Mouse (Mus musculus): Measurements from ENCODE around the gene Gm20388.
A peak's percentile ranks its signal among the peaks of the same experiment; 100 is the strongest.
"Not testable (repeated sequence)": the region's sequence is repeated elsewhere in the genome, so short reads cannot be mapped to it uniquely, and the experiment has no call there.

The Gm20388 gene

DNA sequence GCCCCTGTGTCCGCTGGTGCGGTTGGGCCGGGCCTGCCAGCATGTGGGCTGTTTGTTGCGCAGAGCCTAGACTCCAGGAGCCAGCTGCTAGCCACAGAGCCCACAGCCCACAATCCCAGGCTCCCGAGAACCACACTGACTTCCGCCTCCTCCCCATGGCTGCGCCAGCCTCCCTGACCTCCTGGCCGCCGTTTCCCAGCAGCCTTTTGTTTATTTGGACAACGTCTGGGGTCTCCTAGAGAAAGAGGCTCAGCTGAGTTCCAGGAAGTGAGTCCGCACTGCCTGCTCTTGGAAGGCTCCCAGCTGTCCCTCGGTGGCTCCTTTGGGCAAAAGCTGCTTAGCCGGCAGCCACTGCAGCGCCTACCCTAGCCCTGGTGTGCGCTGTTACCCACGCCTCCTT, 1754.7 kb downstream of the Gm20388 start:
- peak; percentile 46 for DNase-seq

GRCm38 (mm10) chr8:121667936-121668500, 1757.4 kb downstream of the Gm20388 start:
- not testable (repeated sequence) for DNase-seq

GRCm38 (mm10) chr8:121668553-121668952, 1757.9 kb downstream of the Gm20388 start:
- no peak for DNase-seq

DNA sequence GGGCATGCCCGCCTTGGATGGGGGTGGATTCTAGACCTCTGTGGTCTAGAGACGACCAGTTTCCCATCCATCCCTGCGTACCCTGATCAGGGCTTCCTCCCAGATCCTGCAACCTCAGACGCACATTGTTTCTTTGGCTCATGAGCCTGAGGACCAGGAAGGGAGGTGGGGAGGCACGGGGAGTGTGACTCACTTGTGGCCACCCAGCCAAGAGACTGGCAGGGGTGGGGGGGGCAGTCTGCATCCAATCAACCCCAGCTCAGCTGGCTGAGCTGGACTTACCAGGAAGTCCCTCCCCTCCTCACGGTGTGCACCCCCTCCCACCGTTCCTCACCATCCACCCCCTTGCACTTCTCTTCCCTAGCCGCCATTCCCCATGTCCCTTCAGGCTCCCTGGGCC, 1758.6 kb downstream of the Gm20388 start:
- DNase-seq, result peak; percentile 15

DNA sequence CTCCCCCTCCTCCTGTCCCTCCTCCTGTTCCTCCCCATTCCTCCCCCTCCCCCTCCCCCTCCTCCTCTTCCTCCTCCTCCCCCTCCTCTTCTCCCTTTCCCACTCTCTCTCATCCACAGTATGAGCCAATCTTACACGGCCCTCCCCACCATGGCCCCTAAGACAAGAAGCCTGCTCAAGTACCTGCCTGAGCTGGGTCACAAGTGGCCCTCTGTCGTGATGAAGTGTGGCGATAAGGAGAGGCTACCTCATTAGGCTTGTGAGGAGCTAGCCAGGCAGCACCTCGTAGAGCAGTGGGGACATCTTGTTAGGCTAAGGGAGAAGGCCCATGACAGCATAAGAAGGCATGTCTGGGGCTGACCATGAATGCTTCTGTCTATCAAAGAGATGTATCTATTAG, 1762.5 kb downstream of the Gm20388 start:
- no peak for DNase-seq

- DNase-seq, result no peak
These were observed 1763.3 kb downstream of the Gm20388 start for GRCm38 (mm10) chr8:121673917-121674316.

- no peak for DNase-seq
These were observed 1763.9 kb downstream of the Gm20388 start for GRCm38 (mm10) chr8:121674524-121674923.

DNA sequence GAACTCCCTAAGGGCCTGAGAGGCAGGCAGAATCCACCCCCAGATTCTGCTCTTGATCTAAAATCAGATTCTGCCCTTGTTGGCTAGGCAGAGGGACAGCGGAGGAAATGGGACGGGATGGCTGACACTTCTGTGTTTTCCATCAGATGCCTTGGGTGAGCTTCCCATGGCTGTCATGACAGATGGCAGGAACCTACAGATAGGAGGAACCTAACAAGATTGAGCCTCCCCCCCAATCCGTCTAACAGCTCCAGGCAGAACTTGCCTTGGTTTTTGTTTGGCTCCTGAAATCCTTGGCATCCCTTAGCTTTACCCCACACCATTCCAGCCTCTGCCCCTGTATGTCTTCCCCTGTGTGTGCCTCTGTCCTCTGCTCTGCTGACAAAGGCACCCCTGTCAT, 1764.5 kb downstream of the Gm20388 start:
- no peak for DNase-seq

- no peak for DNase-seq
These were observed 1765.1 kb downstream of the Gm20388 start for GRCm38 (mm10) chr8:121675701-121676100.

GRCm38 (mm10) chr8:121678696-121679095, 1768.1 kb downstream of the Gm20388 start:
- no peak for DNase-seq

DNA sequence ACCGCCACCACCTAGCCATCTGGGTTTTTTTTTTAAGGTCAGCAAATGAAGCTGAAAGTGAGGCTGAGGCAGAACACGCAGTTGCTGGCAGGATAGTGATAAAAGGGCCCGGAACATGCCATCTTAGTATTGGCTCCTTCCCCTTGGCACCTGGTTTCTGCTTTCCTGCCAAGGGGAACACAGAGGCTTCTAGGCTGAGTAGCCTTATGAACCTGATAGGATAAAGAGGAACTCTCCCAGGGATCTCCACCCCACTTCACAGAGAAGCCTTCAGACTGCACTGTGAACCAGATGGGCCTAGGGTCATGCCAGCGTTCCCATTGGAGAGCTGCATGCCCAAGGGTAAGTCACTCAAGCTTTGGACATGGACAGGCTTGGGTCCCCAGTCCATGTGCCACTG, 1770.3 kb downstream of the Gm20388 start:
- DNase-seq, result no peak

DNA sequence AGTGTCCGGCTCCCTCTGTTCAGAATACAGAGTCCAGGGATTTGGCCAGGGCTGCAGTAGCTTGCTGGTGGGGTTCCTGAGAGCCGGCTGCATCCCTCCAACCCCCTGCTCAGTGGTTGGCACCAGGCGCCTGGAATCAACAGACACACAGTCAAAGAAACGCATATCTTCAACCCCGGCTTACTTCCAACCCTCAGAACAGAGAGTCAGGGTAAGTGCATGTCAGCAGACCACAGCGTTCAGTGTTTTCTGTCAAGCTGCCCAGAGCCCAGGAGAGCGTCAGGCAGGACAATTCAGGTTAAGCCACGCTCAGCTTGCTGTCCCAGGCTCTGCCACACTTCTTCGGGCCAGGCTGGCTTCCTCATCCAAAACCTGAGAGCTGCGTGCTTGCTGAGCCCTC, 1770.8 kb downstream of the Gm20388 start:
- no peak for DNase-seq

GRCm38 (mm10) chr8:121683083-121683832, 1772.6 kb downstream of the Gm20388 start:
- no peak for DNase-seq

GRCm38 (mm10) chr8:121685419-121685818, 1774.8 kb downstream of the Gm20388 start:
- peak; percentile 51 for DNase-seq

DNA sequence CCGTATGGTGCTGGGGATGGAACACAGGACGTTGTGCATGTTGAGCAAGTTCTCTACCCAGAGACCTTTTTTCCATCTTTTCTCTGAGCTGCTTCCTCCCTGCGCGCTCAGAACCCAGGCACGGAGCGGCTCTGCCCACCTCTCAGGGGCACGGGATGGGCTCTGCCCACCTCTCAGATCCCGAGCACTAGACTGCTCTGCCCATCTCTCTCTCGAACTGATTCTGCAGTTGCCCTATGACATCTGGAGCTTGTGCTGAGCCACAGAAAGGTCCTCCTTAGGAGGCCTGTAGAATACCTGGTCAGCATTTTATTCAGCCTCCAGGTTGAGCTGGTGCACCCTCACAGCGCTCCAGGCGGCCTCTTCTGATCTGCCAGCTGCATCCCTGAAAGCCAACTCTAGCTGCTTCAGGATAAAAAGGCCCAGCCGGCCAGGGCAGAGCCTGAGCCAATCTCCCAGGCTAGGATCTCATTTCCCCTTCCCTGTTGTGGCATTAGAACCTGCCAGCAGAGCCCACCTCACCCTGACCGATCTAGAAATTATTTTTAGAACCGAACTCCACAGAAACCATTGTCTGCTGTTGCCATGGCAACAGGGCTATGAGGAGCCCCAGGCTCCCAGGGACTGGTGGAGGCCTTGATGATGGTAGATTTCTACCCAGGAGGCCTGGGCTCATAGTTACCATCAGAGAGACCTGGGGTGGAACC, 1777.0 kb downstream of the Gm20388 start:
- no peak for DNase-seq

GRCm38 (mm10) chr8:121688496-121688895, 1777.9 kb downstream of the Gm20388 start:
- no peak for DNase-seq

DNA sequence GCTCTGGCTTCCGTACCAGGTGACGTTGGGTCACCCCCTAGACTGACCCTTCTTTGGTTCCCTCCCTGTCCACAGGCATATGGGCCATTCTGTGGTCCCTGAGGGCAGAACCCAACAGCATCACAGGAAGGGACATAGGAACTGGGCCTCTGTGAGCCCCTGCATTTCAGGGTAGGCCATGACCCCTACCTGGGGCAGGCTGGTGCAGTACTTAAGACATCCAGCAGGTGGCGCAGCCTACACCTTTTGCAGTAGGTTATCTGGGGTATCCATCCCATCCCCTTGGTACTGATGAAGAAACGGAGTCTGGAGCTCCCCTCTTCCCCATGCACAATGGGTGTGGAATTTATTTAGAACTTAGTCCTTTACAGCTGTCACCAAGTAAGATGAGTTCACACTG, 1783.8 kb downstream of the Gm20388 start:
- DNase-seq, result peak; percentile 56

DNA sequence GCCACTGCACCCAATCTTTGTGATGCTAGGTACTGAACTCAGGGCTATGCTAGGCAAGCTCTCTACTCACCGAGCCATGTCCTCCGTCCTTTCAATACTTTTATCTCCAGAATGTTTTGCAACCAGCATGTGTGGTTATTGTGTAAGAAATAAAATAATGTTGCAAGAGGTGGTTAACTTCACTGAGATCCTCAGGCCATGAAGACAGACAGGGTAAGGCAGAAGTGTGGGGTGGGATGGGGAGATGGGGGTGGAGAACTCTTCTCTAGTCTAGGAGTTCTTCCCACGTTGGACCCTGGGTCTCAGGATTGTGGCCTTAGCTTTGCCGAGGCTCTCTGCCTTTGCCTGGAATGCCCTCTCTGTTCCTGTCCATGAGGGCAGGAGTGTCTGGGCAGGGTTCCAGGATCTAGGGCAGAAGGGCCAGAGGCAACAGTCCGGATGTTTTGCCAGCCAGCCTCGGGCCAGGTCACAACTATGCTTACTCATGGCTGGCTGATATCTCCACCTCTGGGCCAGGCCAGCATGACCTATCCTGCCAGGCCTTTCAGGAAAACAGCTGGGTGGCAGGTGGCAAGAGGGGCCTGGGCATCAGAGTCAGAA, 1785.0 kb downstream of the Gm20388 start:
- no peak for DNase-seq

DNA sequence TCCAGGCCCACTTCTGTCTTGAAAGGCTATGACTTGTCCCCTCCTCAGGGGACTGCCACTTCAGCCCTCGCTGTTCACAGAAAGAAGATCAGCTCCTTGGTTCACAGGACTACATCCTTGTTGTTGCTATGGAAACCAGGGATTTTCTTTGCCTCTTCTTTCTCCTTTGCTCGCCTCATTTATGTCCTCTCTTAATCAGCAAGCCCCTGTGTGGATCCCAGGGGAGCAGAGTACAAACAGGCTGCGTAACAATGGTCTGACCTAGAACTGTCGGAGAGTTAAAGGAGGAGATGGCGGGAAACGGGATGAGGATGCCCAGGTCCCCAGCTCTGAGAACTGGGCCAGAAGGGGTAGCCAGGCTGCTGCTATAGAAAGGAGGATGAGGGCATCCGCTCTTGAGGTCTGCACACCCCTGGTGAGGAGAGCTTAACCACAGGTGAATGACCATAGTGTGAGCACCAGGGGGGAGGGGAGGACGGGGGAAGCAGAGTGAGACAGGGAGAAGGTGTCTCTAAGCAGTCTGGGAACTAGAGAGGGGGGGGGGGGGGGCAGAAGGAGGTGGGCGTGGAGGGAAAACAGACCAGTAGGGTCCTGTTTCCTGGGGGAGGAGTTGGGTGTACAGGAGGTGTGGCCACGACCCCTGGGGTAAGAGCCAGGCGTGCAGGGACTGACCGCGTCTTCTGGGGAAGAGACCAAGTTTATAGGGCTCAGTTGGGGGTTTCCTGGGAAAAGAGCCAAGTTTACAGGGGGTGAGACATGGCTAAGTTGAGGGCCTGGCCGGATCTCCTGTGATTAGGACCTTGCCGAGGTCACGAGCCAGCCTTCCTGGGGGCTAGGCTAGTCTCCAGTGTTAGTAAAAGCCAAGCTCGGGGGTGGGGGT, 1787.3 kb downstream of the Gm20388 start:
- no peak for DNase-seq

DNA sequence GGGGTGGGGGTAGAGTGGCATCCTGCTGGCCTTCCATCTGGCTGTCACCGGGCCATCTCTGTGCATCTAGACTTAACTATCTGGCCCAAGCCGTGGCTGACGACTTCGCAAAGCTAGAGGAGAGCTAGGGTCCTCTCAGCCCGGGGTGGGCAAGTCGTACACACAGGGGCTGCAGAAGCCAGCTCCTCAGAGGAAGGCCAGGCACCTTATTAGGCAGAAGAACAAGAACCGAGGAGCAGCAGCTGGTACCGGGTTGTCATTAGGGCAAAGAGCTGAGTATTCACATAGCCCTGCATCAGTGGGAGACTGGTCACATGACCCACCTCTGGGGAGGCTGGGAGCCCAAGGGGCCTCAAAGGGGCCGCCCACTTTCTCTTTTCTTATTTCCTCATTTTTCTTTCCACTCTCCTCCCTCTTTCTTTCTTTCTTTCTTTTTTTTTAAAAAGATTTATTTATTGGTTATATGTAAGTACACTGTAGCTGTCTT, 1788.0 kb downstream of the Gm20388 start:
- no peak for DNase-seq

DNA sequence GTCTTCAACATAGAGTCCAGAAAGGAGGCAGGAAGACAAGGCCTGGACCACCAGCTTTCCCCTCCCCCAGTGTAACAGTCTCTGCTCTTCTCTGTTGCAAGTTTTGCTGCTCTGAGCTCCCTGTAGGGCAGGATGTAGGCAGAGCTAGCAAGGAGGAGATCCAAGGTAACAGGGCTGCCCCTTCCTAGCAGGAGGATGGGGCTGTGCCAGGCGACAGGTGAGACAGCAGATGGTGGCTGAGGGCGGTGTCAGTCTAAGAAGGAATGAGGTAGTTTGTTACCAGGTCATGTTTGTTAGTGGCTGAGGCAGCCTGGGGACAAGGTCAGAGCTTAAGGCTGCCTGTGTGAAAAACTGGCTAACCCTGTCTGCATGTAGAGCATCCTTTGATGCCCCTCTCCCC, 1789.3 kb downstream of the Gm20388 start:
- no peak for DNase-seq

DNA sequence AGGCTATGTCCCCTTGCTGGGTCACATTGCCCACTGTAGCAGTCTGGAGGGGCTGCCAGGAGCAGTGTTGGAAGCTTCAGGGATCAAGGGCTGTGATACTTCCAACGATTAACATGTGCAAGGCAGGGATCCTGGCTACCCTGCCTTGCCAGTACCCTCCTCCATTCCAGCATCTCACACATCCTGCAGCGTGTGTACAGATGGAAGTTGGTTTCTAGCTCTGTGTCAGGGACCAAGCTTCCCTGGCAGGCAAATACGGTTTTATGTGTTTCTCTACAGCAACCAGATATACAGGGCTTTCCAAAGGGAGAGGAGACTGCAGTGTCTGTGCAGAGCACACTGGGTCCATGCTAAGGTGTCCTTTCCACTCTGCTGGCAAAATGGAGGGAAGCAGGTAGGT, 1794.5 kb downstream of the Gm20388 start:
- no peak for DNase-seq

All from liver (tissue).